Mouse (Mus musculus) thymus, adult 2 months (tissue): ENCODE results near the gene Upp2. TPM values are rescaled to one million over a fixed set of nuclear protein-coding genes. Genes with fewer than 3 reads are reported as not detected.

Experiments
- DNase-seq: peaks from one replicate; pipeline ENCODE4 v3.0.0; 2021
- H3K27ac ChIP-seq: fragments of 200-500 bp; 2 replicates; pipeline ENCODE4 v1.5.1; 2012; ENCODE audit warnings: low read length, control low read depth; ENCODE audit not compliant: control insufficient read depth, insufficient read depth
- H3K27me3 ChIP-seq: fragments of 200-500 bp; 2 replicates; pipeline ENCODE4 v1.6.1; 2012; ENCODE audit warnings: mild to moderate bottlenecking, low read length, moderate library complexity, mixed read lengths; ENCODE audit not compliant: control insufficient read depth, insufficient read depth
- H3K36me3 ChIP-seq: fragments of 200-500 bp; 2 replicates; pipeline ENCODE4 v1.6.1; 2012; ENCODE audit warnings: mild to moderate bottlenecking, low read length, moderate library complexity; ENCODE audit not compliant: control insufficient read depth, insufficient read depth
- H3K4me1 ChIP-seq: fragments of 200-500 bp; replicated peaks from 2 replicates; pipeline ENCODE4 v1.6.1; 2012; ENCODE audit warnings: low read length; ENCODE audit not compliant: control insufficient read depth, insufficient read depth
- H3K4me3 ChIP-seq: fragments of 200-500 bp; 2 replicates; pipeline ENCODE4 v1.5.1; 2012; ENCODE audit warnings: mild to moderate bottlenecking, low read length, control low read depth, moderate library complexity; ENCODE audit not compliant: control insufficient read depth, insufficient read depth
- CTCF ChIP-seq: fragments of 200-500 bp; IDR thresholded peaks from 2 replicates; pipeline ENCODE4 v1.5.1; 2012; ENCODE audit warnings: mild to moderate bottlenecking, control low read depth, low read length, moderate library complexity, borderline replicate concordance; ENCODE audit not compliant: control insufficient read depth, poor library complexity, insufficient read depth; ENCODE audit errors: extremely low read depth
- POLR2A ChIP-seq: fragments of 200-500 bp; IDR thresholded peaks from 2 replicates; pipeline ENCODE4 v1.6.1; 2012; ENCODE audit warnings: mild to moderate bottlenecking, low read length, control low read depth, moderate library complexity; ENCODE audit not compliant: control insufficient read depth, poor library complexity, insufficient read depth; ENCODE audit errors: extremely low read depth
- WGBS: fragments of 180-500 bp; shearing (Covaris S2); methylation state at CpG from one replicate; pipeline ENCODE4 v1.1.7; 2018; 5-methylcytosine and 5-hydroxymethylcytosine counted together
- polyA plus RNA-seq: library from polyadenylated mRNA; depleted of rRNA; stranded (reverse); fragments of >200 nt; gene quantifications from 2 replicates; pipeline ENCODE4 v1.2.3, GENCODE M21; 2012

Upp2 gene
- polyA plus RNA-seq, 1 experiment: 1.8 TPM

DNA sequence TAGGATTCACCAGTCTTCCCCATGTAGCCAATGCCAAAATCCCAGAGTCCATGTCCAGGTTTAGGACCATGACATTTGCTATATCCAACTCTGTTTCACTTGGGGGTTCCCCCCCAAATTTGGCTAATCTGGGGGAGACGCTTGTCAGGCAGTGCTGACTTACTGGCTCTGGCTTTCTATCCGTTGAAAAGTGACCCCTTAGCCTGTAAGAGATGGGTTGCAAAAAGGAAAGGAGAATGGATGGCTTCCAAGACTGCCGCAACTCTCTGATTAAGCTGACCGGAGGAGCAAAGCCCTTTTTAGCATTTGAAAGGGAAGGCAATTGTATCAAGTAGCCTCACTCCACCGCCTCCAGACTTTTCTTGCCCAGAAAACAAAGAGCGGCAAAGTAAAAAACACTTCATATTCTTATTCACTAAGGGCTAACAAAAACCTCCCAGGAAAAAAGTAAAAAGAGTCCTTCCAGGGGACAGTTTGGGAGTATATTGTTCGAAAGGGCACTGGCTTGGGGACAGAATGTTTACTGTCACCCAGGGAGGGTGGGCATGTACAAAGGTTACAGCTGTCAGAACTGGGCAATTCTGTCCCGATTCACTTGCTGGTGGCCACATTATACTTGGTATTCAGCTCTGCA is 59.2 kb downstream of the Upp2 start:
- Histone ChIP-seq H3K36me3 (no peaks in the 10 kb centered on the region), H3K27ac (no peak overlapping the region), H3K4me3 (no peak overlapping the region), H3K4me1 (no peaks in the 10 kb centered on the region), H3K27me3 (no peaks in the 10 kb centered on the region)
- 80% methylated on average over 8 of the region's 8 CpGs for WGBS
- no peak for DNase-seq
- TF ChIP-seq CTCF: no peak
- no peak for TF ChIP-seq POLR2A

DNA sequence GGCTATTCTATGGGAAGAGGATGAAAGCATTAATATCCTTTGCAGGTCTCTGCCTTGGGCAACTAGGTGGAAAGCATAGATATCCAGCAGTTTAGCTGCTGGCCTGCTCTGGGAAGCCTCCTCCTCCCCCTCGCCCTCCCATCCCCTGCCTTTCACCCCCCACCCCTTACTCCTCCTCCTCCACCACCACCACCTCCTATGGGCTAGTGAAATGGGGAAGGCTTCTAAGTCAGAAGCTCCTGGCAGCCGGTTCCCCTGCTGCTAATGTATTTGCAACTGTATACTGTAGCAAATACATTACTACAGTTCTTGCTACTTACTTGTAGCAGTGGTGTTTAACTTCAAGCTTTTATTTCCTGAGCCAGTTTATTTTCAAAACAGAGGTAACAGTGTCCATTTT is 60.9 kb downstream of the Upp2 start:
- Histone ChIP-seq H3K36me3 (no peaks in the 10 kb centered on the region), H3K4me3 (no peak overlapping the region), H3K27ac (no peak overlapping the region), H3K27me3 (no peaks in the 10 kb centered on the region), H3K4me1 (no peaks in the 10 kb centered on the region)
- no peak for TF ChIP-seq CTCF
- no peak for TF ChIP-seq POLR2A
- 69% methylated on average over 2 of the region's 2 CpGs for WGBS
- no peak for DNase-seq

DNA sequence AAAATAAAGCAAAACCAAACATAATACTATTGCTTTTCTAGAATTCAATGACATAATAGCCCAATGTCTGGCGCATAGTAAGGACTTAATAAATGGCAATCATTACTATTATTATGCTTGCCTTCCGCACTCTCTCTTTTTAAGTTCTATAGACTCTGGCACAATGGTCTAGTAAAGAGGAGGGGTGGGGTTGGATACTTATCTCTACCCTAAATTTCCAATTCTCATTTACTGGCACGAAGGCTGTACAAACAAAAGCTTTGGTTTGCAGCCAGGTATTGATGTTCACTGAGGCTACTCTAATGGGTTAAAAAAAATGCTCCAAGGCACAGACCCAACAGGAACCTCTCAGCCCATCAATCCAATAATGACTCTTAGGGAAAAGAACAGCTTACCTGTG is 61.9 kb downstream of the Upp2 start:
- no peak for TF ChIP-seq CTCF
- TF ChIP-seq POLR2A: no peak
- no peaks in the 10 kb centered on the region for H3K4me1 ChIP-seq
- 94% methylated on average over 3 of the region's 3 CpGs for WGBS

GRCm38 (mm10) chr2:58629440-58629839 is 62.3 kb downstream of the Upp2 start:
- 78% methylated on average over 7 of the region's 7 CpGs for WGBS
- no peak overlapping the region for H3K27ac ChIP-seq
- H3K4me1 ChIP-seq: no peaks in the 10 kb centered on the region
- H3K27me3 ChIP-seq: no peaks in the 10 kb centered on the region
- no peaks in the 10 kb centered on the region for H3K36me3 ChIP-seq
- no peak overlapping the region for H3K4me3 ChIP-seq
- no peak for DNase-seq
- TF ChIP-seq POLR2A: no peak
- no peak for TF ChIP-seq CTCF

More for the DNA sequence above, 61.9 kb downstream of the Upp2 start:
- Histone ChIP-seq H3K27me3 (no peaks in the 10 kb centered on the region), H3K36me3 (no peaks in the 10 kb centered on the region), H3K27ac (no peak overlapping the region), H3K4me3 (no peak overlapping the region)
- no peak for DNase-seq

GRCm38 (mm10) chr2:58633791-58634190 is 66.7 kb downstream of the Upp2 start:
- H3K27me3 ChIP-seq: no peaks in the 10 kb centered on the region
- no peak for DNase-seq
- no peak for TF ChIP-seq POLR2A
- TF ChIP-seq CTCF: no peak
- no peaks in the 10 kb centered on the region for H3K36me3 ChIP-seq
- no peaks in the 10 kb centered on the region for H3K4me1 ChIP-seq
- H3K27ac ChIP-seq: no peak overlapping the region
- no peak overlapping the region for H3K4me3 ChIP-seq
- 96% methylated on average over 11 of the region's 11 CpGs for WGBS

DNA sequence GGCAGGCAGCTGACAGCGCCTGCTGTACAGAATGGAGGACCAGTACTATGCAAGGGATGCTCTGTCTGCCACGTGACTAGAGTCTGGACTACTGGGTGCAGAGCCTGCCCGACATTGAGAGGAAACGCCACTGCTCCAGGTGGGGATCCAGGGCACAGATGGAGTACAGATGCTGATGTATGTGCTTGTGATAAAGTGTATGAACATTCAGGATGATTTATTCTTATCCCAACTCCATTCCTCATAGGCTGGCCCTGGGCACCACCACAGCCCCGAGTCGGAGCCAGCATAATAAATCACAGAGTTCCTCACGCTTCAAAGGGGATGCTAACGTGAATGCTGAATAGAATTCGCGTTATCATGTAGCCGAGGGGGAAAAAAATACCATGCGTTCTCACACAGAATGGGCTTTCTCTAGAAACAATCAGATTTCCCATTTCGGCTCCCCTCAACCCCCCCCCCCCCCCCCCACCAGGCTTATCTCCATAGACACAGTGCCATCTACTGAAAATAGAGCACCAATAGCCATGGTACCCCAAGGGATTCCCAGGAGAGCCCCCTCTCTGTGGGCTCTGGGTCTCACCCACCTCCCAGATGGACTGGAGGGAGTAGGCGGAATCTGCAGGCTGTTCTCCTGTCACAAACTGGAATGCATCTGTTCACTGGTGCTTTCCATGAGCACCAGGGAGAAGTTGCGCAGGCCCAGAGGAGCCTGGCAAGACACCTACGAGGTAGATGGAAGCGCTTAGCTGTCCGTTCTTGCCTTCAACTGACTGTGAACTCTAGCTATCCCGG is 74.9 kb downstream of the Upp2 start:
- no peaks in the 10 kb centered on the region for H3K27me3 ChIP-seq
- H3K36me3 ChIP-seq: no peaks in the 10 kb centered on the region
- no peaks in the 10 kb centered on the region for H3K4me1 ChIP-seq
- no peak overlapping the region for H3K4me3 ChIP-seq
- no peak for DNase-seq
- no peak overlapping the region for H3K27ac ChIP-seq
- TF ChIP-seq CTCF (no peak), POLR2A (no peak)
- WGBS: 92% methylated on average over 19 of the region's 19 CpGs

DNA sequence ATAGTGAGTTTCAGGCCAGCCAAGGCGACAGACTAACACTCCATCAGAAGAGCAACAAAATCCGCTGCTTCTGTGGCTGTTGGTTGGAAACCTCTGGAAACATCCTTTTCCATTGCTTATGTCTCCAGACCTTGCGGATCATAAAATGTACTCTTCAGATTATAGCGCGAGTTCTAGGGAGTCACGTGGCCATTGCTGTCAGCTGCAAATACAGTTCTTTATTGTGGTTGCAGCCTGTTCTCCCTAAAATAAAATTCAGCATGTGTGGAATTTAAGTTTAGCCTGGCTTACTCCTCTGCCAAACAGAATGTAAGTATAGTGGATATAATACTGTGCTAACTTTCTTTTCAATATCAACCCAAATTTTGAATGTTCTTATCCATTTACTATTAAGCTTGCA is 78.6 kb downstream of the Upp2 start:
- H3K27me3 ChIP-seq: no peaks in the 10 kb centered on the region
- WGBS: 94% methylated on average over 6 of the region's 6 CpGs
- no peaks in the 10 kb centered on the region for H3K36me3 ChIP-seq
- DNase-seq: no peak
- H3K4me3 ChIP-seq: no peak overlapping the region
- no peak for TF ChIP-seq POLR2A
- no peak for TF ChIP-seq CTCF
- H3K27ac ChIP-seq: no peak overlapping the region
- H3K4me1 ChIP-seq: no peaks in the 10 kb centered on the region
